Mouse (Mus musculus) E14TG2a.4 (cell line): ENCODE measurements at regions not wholly inside any gene's neighbourhood (a gene's known extent, or its start where the extent isn't known, plus 50 kb on each side); places are given as distances from the start of the nearest gene placed in this dataset.

Experiments
- CTCF ChIP-seq: conservative IDR thresholded peaks from 2 replicates; pipeline ENCODE4 v1.5.1; 2014; ENCODE audit warnings: low read length
- NANOG ChIP-seq: IDR thresholded peaks from 2 replicates; pipeline ENCODE4 v1.6.1; 2014; ENCODE audit warnings: borderline replicate concordance, low read length, mixed read lengths
- POU5F1 ChIP-seq: IDR thresholded peaks from 2 replicates; pipeline ENCODE4 v1.6.1; 2014; ENCODE audit warnings: low read length, borderline replicate concordance

- no peak for TF ChIP-seq CTCF
- TF ChIP-seq POU5F1 = no peak
- no peak for TF ChIP-seq NANOG
Observed at GRCm38 (mm10) chr1:151125028-151125659, 57.2 kb upstream of the Gm47985 start.
